8 mouse cellular contexts compared by ENCODE assay signal in the genomic region with DNA sequence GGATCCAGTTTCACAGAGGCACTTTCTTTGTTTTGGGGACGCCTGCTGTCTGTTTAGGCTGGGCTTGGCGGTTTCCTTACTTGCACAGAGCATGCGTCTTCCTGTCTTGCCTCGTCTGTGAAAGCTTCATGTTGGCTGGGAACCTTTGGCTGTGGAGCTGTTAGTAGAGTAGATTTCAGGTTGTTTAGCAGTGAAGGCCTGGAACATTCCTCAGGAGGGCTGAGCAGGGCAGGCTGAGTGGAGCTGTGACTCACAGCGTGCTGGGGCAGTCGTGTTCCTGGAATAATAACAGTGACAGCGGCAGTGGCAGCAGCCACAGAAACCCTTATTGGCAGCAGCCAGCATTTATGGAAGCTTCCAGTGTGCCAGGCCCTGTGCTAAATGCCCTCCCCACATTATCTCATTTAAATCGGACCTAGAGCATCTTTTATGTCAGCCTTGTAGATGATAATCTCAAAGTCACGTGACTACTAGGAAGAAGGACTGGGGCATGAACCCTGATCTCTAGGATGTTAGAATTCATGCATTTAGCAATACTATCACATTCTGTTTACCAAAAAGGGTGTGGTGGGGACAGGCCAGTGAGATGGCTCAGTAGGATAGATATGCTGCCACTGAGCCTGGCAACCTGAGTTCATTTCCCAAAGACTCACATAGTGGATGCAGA. TPM values are rescaled to one million over a fixed set of nuclear protein-coding genes. Genes with fewer than 3 reads are reported as not detected.
DNase-seq lines count a peak whose midpoint lies in the region; ATAC-seq and TF ChIP-seq lines count a peak whose summit lies in the region.

No protein-coding gene starts in this region.

- no peak overlapping the region for H3K4me2 ChIP-seq in heart, postnatal 0 days (ENCODE audit: low read depth, low read length)

- peak; percentile 87 for ATAC-seq in heart, postnatal 0 days (ENCODE audit: insufficient read depth, low read depth)

- DNase-seq in adrenal gland, adult (ENCODE audit: inconsistent age in 2 of 2, low spot score in 1 of 2) = peak; percentile 65 to 79
- DNase-seq in adrenal gland, adult 18-20 months (ENCODE audit: low spot score in 2 of 2) = no peak
- DNase-seq in ovary, adult 18-20 months (ENCODE audit: low spot score) = peak; percentile 20
- DNase-seq in ovary, postnatal 14 days (ENCODE audit: low spot score) = no peak
- peak; percentile 58 for DNase-seq in heart, postnatal 0 days (ENCODE audit: low spot score)
- DNase-seq in skeletal muscle tissue, adult 2 months (ENCODE audit: low read depth, low spot score) = peak; percentile 57
- no peak for DNase-seq in retina, embryonic 14.5 days (ENCODE audit: low spot score)
- no peak for DNase-seq in kidney, adult 18-20 months

- TF ChIP-seq CTCF in heart, postnatal 0 days (IDR thresholded peaks at IDR 0.05; ENCODE audit: low read depth) = no peak

- H3K27ac ChIP-seq in heart, postnatal 0 days (ENCODE audit: low read depth) = peak overlapping the region; percentile 82

- no peak for TF ChIP-seq EP300 in heart, postnatal 0 days (IDR thresholded peaks at IDR 0.05; ENCODE audit: low read depth)

- no peaks in the 10 kb centered on the region for H3K9me3 ChIP-seq in heart, postnatal 0 days (replicated peaks; ENCODE audit: control insufficient read depth, low read length)

- H3K9ac ChIP-seq in heart, postnatal 0 days (replicated peaks; ENCODE audit: low read depth, low read length) = no peak overlapping the region

- H3K4me1 ChIP-seq in heart, postnatal 0 days (ENCODE audit: control insufficient read depth, insufficient read depth) = peaks cover 6% of the 10 kb centered on the region; the same call in 1 of the 2 replicates

- H3K36me3 ChIP-seq in heart, postnatal 0 days (replicated peaks; ENCODE audit: control insufficient read depth, insufficient read depth, low read length) = no peaks in the 10 kb centered on the region

- 41% methylated on average over 9 of the region's 9 CpGs for WGBS in heart, postnatal 0 days

- no peaks in the 10 kb centered on the region for H3K27me3 ChIP-seq in heart, postnatal 0 days (ENCODE audit: control insufficient read depth, insufficient read depth, low read length)

- H3K4me3 ChIP-seq in heart, postnatal 0 days (ENCODE audit: low read depth, low read length) = no peak overlapping the region

RNA-seq across cellular contexts. Expression of a gene that starts 41.5 kb away (rescaled TPM):
- 1 to 10 TPM; 7.9 to 8.4 TPM for total RNA-seq in adrenal gland, adult 18-20 months (2021)
- total RNA-seq in heart, postnatal 0 days (2014; rRNA removed; ENCODE audit: low replicate concordance) = 70.1 and 94.1 TPM in 2 replicates
- polyA plus RNA-seq in heart, postnatal 0 days (2015; fragmentation: Nextera tagmentation; extraction: Ambion mirVana) = 26.2 and 26.9 TPM in 2 replicates

Comparison
In these comparisons a context has a peak if more than half of its experiments do, and no peak if none do; other contexts are left out.
1. DNase-seq: peak in adrenal gland, adult (2 of 2), ovary, adult 18-20 months (single experiment), heart, postnatal 0 days (single experiment) and skeletal muscle tissue, adult 2 months (single experiment); none in adrenal gland, adult 18-20 months (0 of 2), ovary, postnatal 14 days (single experiment), retina, embryonic 14.5 days (single experiment) and kidney, adult 18-20 months (single experiment).